Mouse (Mus musculus) WW6 (cell line): ENCODE data around the gene Tbc1d14.

Experiments
- DNase-seq: peaks from one replicate; pipeline ENCODE4 v3.0.0-alpha.2; 2013; ENCODE audit warnings: low read depth, low spot score

Gene Tbc1d14

GRCm38 (mm10) chr5:36576457-36576856, 16.6 kb downstream of the Tbc1d14 start:
- no peak for DNase-seq

DNA sequence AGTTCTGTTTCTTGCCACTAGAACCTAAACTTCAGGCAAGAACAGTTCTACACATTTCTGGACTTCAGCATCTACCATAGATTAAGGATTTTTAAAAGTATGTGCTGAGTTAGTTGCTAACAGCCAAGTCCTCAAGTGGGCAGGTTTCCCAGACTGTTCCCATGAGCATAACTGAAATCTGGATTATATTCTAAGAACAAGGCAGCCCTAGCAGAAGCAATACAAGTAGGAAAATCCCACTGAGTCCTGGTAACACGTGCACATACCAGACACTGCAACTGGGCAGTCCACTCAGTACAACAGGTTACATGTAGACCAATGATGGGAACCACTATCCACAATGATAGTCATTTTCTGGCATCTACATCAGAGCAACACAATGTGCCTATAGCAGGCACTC, 17.3 kb downstream of the Tbc1d14 start:
- no peak for DNase-seq

DNA sequence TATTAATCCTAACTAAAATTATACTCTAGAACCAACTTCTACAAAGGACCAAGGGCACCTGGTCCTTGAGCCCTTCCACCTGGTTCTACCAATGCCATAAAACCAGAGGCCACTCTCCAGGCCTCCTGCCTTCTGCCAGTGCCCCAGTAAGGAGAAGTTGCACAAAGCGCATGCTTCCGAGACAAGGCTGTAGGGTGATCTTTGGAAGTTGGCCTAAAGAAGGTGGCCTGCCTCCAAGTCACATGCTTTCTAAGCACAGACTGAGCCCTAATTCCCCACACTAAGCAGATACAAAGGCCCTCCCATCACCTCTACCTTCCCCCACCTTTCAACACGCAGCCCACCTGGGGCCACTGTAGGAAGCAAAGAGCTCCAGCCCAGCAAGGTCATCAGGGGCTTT, 17.8 kb downstream of the Tbc1d14 start:
- no peak for DNase-seq

DNA sequence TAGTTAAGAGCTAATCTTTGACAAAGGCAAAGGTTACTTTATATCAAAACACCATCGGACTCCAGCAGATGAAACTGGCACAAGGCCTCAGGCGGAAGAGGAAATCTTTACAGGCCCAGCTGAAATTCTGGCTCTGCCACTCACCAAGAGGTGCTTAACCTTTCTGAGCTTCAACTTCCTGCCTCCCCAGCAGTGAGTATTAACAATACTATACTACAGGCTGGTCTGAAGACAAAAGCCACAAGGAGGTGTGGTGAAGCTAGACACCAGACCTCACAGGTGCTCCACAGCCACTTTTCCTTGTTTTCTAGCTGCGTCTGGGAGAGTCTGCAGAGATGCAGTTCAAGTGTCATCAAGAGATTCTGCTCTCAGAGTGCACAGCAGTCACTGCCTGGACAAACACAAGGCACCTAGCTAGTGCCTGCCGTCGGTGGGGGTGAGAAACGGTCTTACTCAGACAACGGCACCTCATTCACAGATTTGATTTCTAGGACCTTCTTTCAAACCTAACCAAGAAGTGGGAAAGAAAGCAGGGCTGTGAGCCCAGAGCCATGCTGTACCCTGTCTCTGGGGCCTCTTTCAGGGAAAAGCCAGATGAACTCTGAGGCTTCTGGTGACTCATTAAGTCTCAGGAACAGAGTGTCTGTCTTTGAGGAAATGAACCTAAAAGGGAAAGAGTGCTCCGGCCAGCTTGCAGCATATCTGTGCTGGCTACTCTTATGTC, 18.8 kb downstream of the Tbc1d14 start:
- DNase-seq = no peak

DNA sequence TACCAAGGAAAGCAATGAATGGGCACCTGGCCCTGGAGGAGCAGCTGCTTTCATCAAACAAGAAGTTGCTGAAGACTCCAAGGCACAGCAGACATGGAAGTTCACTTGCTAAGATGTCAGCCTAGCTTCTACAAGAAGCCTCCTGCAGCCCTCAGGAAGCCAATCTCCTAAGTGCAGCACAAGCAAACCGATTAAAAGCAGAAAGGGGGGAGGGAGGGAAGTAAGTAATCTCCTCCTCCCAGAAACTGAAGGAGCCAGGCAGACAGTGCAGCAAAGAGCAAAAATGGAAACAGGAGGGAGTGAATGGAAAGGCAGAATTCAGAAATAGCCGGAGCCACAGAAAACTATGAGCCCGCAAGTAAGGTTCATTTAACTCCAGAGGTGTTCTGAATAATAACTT, 19.7 kb downstream of the Tbc1d14 start:
- no peak for DNase-seq

GRCm38 (mm10) chr5:36571371-36571770, 21.7 kb downstream of the Tbc1d14 start:
- no peak for DNase-seq

DNA sequence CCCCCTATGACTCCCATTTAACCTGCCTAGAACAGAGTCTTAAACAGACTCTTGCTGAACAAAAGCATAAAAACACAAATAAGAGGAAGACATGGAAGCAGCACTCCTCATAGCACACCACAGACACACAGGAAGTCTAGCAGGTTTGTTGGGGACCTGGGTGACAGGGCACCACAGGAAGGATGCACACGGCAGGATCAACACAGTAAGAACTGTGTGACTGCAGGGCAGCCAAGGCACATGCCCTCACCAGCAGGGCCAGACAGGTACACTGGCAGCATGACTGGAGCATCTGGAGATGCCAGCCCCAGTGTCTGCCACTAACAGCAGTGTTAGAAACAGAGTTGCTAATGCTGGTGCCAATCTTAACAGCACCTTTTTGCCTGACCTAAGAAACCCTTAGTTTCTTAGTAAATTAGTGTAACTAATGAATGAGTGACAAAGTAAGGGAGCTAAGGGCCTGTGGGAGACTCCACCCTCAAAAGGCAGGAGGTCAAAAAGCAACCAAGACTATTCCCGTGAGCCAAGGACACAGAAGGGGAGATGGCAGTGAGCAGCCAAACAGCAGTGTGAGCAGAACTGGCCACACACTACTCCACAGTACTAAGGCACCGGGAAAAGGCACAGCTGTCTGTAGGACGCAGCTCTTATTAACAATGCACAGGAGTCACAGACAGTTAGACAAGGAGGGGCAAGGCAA, 22.4 kb downstream of the Tbc1d14 start:
- no peak for DNase-seq

GRCm38 (mm10) chr5:36570098-36570497, 23.0 kb downstream of the Tbc1d14 start:
- DNase-seq = no peak

GRCm38 (mm10) chr5:36568118-36568517, 25.0 kb downstream of the Tbc1d14 start:
- DNase-seq = no peak

DNA sequence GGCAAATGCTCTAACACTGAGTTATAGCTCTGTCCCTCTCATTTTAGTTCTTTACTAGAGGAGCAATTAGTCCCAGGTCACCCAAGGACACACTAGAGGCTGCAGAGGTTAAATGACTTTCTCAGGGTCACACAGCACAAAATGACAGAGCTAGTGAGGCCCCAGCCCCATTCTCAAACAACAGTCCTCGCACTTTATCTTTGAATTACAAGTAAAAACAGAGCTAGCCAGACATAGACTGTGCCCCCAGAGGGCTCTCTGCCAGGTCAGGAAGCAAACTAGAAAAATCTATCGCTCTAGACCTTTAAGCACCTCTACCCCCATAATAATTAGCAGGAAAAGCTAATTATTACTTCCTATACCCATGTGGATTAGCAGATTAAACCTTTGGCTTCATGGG, 25.4 kb downstream of the Tbc1d14 start:
- no peak for DNase-seq

- no peak for DNase-seq
These were observed 28.5 kb downstream of the Tbc1d14 start for GRCm38 (mm10) chr5:36564530-36564929.

- DNase-seq = no peak
These were observed 29.3 kb downstream of the Tbc1d14 start for GRCm38 (mm10) chr5:36563741-36564140.

DNA sequence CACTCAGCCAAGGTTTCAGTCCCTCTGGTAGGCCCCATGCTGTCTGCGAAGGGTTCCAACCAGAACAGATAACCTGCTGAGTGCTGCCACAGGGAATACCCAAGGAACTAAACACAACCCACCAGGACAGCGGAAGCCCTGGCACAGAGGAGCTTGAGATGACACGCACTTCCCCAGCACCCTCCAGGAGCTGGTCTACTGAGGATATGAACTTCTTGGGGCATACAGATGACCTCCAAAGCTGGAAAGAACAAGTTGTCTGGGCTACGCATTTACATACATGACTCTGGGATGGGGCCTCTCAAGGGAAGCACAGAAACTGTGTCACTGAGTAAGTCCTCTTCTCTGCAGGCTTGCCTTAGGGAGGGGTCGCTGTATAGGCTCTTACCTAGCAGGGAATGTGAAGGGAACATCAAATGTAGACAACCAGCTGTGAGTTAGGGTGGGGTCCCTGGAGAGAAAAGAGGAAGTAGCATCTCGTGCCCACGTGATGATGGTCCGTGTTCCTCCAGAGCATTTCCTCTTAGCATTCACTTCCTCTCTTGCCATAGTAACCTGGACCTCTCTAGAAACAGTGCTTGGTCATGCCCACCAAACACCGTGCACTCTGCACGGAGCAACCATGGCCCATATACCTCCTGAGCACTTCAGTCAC, 30.2 kb downstream of the Tbc1d14 start:
- DNase-seq = no peak

DNA sequence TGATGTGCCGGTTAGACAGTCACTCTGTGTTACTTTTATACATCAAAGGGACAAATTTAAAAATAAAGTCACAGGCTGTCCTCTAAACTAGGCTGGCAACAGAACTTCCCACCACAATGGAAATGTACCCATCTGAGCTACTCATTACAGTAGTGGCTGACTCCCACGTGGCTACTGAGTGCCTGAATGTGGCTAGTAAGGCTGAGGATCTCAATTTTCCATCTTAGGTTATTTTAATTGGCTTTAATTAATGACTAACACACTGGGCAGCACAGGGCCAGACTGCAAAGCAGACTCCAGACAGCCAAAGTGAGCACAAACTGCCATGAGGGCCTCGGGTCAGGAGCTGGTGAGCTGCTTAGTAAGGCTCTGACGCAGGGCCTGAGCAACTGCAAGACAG, 31.6 kb downstream of the Tbc1d14 start:
- no peak for DNase-seq

DNA sequence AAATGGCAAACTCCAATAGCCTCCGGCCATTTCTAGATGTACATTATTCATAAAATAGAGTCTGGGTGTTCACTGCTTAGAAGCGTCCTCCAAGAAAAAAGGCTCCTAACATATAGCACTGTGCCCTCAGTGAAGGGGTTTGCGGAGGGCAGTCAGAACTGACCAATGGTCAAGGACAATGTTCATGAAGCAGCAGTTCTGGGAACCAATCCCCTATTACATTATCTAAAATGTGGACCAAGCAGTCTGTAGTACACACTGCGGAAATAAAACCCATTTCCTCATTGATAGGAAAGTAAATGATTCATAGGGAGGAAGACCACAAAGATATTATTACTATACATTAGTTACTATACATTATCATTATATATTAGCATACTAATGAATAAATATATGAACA, 32.6 kb downstream of the Tbc1d14 start:
- DNase-seq = no peak

GRCm38 (mm10) chr5:36559510-36560235, 33.4 kb downstream of the Tbc1d14 start:
- DNase-seq = no peak

GRCm38 (mm10) chr5:36559106-36559505, 34.0 kb downstream of the Tbc1d14 start:
- no peak for DNase-seq

GRCm38 (mm10) chr5:36558526-36558925, 34.5 kb downstream of the Tbc1d14 start:
- DNase-seq = no peak

DNA sequence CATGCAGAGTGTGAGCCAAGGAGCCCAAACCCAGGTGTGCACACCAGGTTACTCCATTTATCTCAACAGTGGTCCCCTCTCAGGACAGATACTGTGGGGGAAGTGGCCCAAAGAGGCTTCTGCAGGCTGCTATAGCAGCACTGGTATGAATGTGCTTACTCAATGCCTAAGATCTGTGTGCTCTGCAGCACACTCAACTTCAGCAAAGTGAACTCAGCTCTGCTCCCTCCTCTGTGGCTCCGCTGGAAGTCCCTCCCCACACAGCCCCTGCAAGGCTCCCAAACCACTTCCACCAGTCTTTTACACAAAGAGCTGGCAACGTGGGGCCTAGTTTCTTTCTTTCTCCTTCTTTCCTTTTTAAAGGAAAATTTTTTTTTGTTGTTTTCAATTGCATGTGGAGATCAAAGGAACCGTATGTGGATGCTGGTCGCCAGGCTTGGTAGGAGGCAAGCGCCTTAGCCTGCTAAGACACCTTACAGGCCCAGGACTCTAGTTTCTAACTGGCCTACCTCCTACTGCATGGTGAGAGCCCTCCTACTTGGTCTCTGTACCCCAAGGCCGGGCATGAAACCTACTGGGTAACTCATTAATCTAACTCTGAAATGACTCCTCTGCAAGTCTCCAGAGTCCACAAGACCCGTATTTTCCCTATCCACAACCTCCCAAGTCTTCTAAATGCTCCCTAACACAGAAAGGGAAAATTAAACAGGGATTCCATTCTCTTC, 35.3 kb downstream of the Tbc1d14 start:
- no peak for DNase-seq

GRCm38 (mm10) chr5:36556906-36557305, 36.2 kb downstream of the Tbc1d14 start:
- no peak for DNase-seq

DNA sequence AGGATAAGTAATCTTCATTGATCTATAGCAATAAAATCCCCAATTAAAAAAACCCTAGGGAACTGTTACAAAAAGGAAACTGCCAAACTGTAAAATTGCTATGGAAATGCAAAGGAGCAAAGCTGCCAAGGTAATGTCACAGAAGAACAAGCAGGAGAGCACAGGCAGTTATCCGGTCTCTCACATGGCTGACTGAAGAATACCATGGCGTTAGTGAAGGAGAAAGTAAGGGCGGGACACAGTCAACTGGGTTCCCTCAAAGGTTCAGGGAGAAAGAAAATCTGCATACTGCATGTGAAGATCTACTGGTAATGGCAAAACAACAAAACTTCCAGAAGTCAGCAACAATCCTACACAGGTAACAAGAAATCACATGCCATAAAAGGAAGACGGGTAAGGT, 36.8 kb downstream of the Tbc1d14 start:
- DNase-seq = no peak

DNA sequence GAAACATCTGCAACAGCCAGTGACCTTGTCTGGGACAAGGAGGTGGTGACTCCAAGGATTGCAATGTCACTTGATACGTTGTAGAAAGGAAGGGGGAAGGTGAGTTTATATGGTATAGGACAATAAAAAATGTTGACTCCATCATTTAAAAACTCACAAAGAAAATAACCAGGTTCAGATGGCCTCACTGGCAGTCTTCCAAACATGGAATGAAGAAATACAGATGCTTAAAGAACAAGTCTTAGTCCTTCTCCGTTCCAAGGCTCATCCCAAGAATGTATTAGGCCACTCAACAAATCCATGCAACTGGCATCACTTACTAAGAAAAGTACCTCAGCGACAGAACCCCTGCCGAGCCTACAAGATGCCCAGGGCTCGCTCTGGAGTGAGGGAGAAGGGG, 38.6 kb downstream of the Tbc1d14 start:
- DNase-seq = no peak
